Mouse (Mus musculus): ENCODE measurements around the gene Akt3. TPM values are rescaled to one million over a fixed set of nuclear protein-coding genes. Genes with fewer than 3 reads are reported as not detected.
A peak's percentile ranks its signal among the peaks of the same experiment; 100 is the strongest.

Akt3 gene
- polyA plus RNA-seq, 2 experiments: 7.2 to 14.5 TPM

- Histone ChIP-seq H3K9me3 (ENCODE audit: control insufficient read depth, low read length) (no peaks in the 10 kb centered on the region), H3K9ac (ENCODE audit: low read depth, low read length, severe bottlenecking) (peak overlapping the region; percentile 89), H3K4me3 (replicated peaks; ENCODE audit: low read length) (peak overlapping the region; percentile 93), H3K27me3 (ENCODE audit: control insufficient read depth, insufficient read depth, low read length) (no peaks in the 10 kb centered on the region), H3K36me3 (ENCODE audit: control insufficient read depth, insufficient read depth, low read length) (no peaks in the 10 kb centered on the region), H3K4me1 (ENCODE audit: control insufficient read depth, insufficient read depth, low read length) (peaks cover 16% of the 10 kb centered on the region), H3K4me2 (replicated peaks; ENCODE audit: low read depth, low read length, severe bottlenecking) (peak overlapping the region; percentile 90), H3K27ac (replicated peaks; ENCODE audit: low read depth, low read length) (peak overlapping the region; percentile 95)
- 1% methylated on average over 48 of the region's 86 CpGs for WGBS
- no peak for TF ChIP-seq POLR2A (IDR thresholded peaks at IDR 0.05; ENCODE audit: borderline replicate concordance, extremely low read depth, insufficient read depth, insufficient read length)
- peak; percentile 28 for ATAC-seq (ENCODE audit: low FRiP score, low read depth)
- peak; percentile 60 for DNase-seq (ENCODE audit: low spot score)
Observed at GRCm38 (mm10) chr1:177257178-177258033, 597 bp downstream of the Akt3 start.

GRCm38 (mm10) chr1:177248638-177249037 lies 9.4 kb downstream of the Akt3 start:
- Histone ChIP-seq H3K4me1 (ENCODE audit: control insufficient read depth, insufficient read depth, low read length) (no peaks in the 10 kb centered on the region), H3K36me3 (ENCODE audit: control insufficient read depth, insufficient read depth, low read length) (peaks cover 3% of the 10 kb centered on the region; the same call in 1 of the 2 replicates), H3K4me3 (replicated peaks; ENCODE audit: low read length) (no peak overlapping the region), H3K4me2 (replicated peaks; ENCODE audit: low read depth, low read length, severe bottlenecking) (no peak overlapping the region), H3K9me3 (ENCODE audit: control insufficient read depth, low read length) (no peaks in the 10 kb centered on the region), H3K27ac (replicated peaks; ENCODE audit: low read depth, low read length) (no peak overlapping the region), H3K27me3 (ENCODE audit: control insufficient read depth, insufficient read depth, low read length) (no peaks in the 10 kb centered on the region), H3K9ac (ENCODE audit: low read depth, low read length, severe bottlenecking) (no peak overlapping the region)
- ATAC-seq (ENCODE audit: low FRiP score, low read depth): no peak
- WGBS: 79% methylated on average over 4 of the region's 4 CpGs
- DNase-seq (ENCODE audit: low spot score): no peak
- no peak for TF ChIP-seq POLR2A (IDR thresholded peaks at IDR 0.05; ENCODE audit: borderline replicate concordance, extremely low read depth, insufficient read depth, insufficient read length)

GRCm38 (mm10) chr1:177238368-177238767 lies 19.6 kb downstream of the Akt3 start:
- Histone ChIP-seq H3K27ac (replicated peaks; ENCODE audit: low read depth, low read length) (no peak overlapping the region), H3K9ac (ENCODE audit: low read depth, low read length, severe bottlenecking) (no peak overlapping the region), H3K4me3 (replicated peaks; ENCODE audit: low read length) (no peak overlapping the region), H3K4me1 (ENCODE audit: control insufficient read depth, insufficient read depth, low read length) (no peaks in the 10 kb centered on the region), H3K27me3 (ENCODE audit: control insufficient read depth, insufficient read depth, low read length) (no peaks in the 10 kb centered on the region), H3K9me3 (ENCODE audit: control insufficient read depth, low read length) (no peaks in the 10 kb centered on the region), H3K36me3 (ENCODE audit: control insufficient read depth, insufficient read depth, low read length) (no peaks in the 10 kb centered on the region; the same call in 1 of the 2 replicates), H3K4me2 (replicated peaks; ENCODE audit: low read depth, low read length, severe bottlenecking) (no peak overlapping the region)
- ATAC-seq (ENCODE audit: low FRiP score, low read depth): no peak
- DNase-seq (ENCODE audit: low spot score): no peak
- WGBS: 83% methylated on average over 2 of the region's 2 CpGs
- TF ChIP-seq POLR2A (IDR thresholded peaks at IDR 0.05; ENCODE audit: borderline replicate concordance, extremely low read depth, insufficient read depth, insufficient read length): no peak

GRCm38 (mm10) chr1:177236695-177237094 lies 21.3 kb downstream of the Akt3 start:
- DNase-seq (ENCODE audit: low spot score): no peak
- H3K9ac ChIP-seq (ENCODE audit: low read depth, low read length, severe bottlenecking): no peak overlapping the region
- no peaks in the 10 kb centered on the region for H3K9me3 ChIP-seq (ENCODE audit: control insufficient read depth, low read length)
- H3K27me3 ChIP-seq (ENCODE audit: control insufficient read depth, insufficient read depth, low read length): no peaks in the 10 kb centered on the region
- no peak for TF ChIP-seq POLR2A (IDR thresholded peaks at IDR 0.05; ENCODE audit: borderline replicate concordance, extremely low read depth, insufficient read depth, insufficient read length)
- 65% methylated on average over 2 of the region's 2 CpGs for WGBS
- no peaks in the 10 kb centered on the region for H3K4me1 ChIP-seq (ENCODE audit: control insufficient read depth, insufficient read depth, low read length)
- H3K36me3 ChIP-seq (ENCODE audit: control insufficient read depth, insufficient read depth, low read length): no peaks in the 10 kb centered on the region; the same call in 1 of the 2 replicates
- H3K27ac ChIP-seq (replicated peaks; ENCODE audit: low read depth, low read length): no peak overlapping the region
- H3K4me3 ChIP-seq (replicated peaks; ENCODE audit: low read length): no peak overlapping the region
- ATAC-seq (ENCODE audit: low FRiP score, low read depth): no peak
- no peak overlapping the region for H3K4me2 ChIP-seq (replicated peaks; ENCODE audit: low read depth, low read length, severe bottlenecking)

DNA sequence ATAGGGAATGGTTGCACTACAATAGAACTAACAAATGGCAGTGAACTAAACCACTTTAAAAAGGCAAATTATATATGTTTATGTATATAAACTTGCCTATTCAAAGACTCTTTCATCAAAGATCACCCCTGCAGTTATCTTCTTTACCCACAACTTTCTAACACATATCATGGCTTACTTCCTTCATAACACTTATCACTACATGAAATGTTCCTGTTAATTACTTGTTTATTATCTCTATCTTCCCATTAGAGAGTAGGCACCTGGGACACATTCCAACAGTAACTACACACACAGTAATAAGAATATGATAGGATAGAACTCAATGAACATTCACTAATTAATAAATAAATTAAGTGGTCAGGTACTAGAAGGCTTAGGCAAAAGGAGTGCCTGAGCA lies 21.8 kb downstream of the Akt3 start:
- TF ChIP-seq POLR2A (IDR thresholded peaks at IDR 0.05; ENCODE audit: borderline replicate concordance, extremely low read depth, insufficient read depth, insufficient read length): no peak
- no peaks in the 10 kb centered on the region; the same call in 1 of the 2 replicates for H3K36me3 ChIP-seq (ENCODE audit: control insufficient read depth, insufficient read depth, low read length)

More for the DNA sequence above, 21.8 kb downstream of the Akt3 start:
- H3K4me1 ChIP-seq (ENCODE audit: control insufficient read depth, insufficient read depth, low read length): no peaks in the 10 kb centered on the region
- H3K4me3 ChIP-seq (replicated peaks; ENCODE audit: low read length): no peak overlapping the region
- H3K4me2 ChIP-seq (replicated peaks; ENCODE audit: low read depth, low read length, severe bottlenecking): no peak overlapping the region
- ATAC-seq (ENCODE audit: low FRiP score, low read depth) (no peak), DNase-seq (ENCODE audit: low spot score) (no peak)
- H3K27me3 ChIP-seq (ENCODE audit: control insufficient read depth, insufficient read depth, low read length): no peaks in the 10 kb centered on the region
- no peak overlapping the region for H3K9ac ChIP-seq (ENCODE audit: low read depth, low read length, severe bottlenecking)
- no peaks in the 10 kb centered on the region for H3K9me3 ChIP-seq (ENCODE audit: control insufficient read depth, low read length)
- no peak overlapping the region for H3K27ac ChIP-seq (replicated peaks; ENCODE audit: low read depth, low read length)
